Mouse (Mus musculus): ENCODE measurements around the gene Ddi2.
"Not testable (repeated sequence)": the region's sequence is repeated elsewhere in the genome, so short reads cannot be mapped to it uniquely, and the experiment has no call there.

The Ddi2 gene

DNA sequence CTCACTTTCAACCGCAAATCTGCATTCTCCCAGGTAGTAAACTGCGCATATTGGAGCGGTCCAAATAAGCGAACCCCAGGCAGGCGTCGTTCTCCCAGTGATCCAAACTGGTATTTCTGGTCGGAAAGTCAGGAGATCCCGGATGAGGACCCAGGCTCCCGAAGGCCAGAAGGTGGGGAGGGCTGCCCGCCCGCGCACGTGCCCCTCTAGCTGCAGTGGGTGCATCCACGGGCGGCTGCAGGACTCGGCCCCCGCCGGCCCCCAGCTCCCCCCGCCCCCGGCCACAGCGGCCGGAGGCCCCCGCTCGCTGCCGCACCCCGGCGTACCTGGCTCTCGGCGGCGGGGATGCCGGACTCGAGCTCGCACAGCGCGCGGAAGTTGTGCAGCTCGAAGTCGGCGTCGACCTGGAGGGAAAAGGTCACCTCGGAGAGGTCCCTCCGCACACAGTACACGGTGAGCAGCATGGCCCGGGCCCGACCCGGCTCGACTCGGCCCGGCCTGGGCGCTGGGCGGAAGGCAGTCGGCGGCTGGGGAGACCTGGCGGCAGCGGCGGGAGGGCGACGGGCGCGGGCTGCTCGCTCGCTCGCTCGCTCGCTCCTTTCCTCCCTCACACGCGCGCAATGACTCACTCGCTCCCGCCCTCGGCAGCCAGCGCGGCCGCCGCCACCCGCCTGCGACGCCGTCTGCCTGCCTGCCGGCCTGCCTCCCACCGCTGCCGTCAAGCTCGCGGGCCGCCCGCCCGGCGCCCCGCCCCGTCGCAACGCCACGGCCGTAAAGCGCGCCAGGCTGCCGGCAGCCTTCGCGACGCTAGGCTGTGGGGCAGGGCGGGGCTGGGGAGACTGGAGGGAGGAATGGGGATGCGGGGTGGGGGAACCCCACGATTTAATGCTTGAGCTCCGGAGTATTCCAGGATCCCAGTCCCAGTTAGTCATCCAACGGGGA lies at the start of gene Ddi2:
Ddi2 (minus strand) TSS at position 689 of the 942 bp plus-strand sequence.
- peak; percentile 89 for DNase-seq (ENCODE audit: low spot score)

DNA sequence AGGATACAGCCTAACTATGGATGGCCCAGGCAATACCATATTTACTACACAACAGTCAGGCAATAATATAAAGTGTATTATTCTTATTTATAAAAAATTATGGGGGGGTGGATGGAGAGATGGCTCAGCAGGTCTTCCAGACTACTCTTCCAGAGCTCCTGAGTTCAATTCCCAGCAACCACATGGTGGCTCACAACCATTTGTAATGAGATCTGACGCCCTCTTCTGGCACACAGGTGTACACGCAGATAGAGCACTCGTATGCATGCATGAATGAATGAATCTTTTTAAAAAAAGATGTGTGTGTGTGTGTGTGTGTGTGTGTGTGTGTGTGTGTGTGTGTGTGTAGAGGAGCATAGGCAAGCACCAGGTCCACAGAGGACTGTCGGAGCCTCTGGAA lies 49.8 kb upstream of the Ddi2 start:
- DNase-seq (ENCODE audit: low spot score), result not testable (repeated sequence)

- DNase-seq (ENCODE audit: low spot score), result no peak
Measured at GRCm38 (mm10) chr4:141771823-141772222, 48.6 kb upstream of the Ddi2 start.

DNA sequence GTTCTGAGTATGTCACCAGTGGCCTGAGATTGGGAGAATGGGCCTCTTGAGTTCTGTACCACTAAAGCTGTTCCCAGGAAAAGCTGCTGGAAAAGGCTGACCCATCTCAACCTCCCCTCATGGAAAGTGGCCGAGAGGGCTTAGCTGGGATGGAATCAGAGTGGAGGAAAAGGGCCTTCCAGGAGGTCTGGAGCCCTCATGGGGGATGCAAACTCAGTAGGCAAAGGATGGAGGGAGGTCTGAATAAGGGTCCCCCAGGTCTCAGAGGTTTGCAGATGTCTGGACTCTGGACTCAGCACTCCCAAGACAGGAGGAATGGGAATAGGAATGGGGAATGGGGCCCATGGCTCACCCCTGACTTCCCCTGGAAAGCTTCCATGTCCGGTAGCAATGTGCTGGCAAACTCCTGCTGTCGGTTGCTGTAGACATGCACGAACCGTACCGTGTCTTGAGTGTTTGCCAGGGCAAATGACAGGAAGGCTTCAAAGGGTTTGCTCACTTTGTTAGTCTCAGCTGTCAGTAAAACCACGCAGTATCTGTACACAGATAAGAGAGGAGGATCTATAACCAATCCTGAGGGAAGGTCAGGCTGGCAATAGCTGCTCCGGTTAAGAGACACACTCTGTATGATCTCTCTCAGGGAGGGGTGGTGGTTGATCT lies 46.4 kb upstream of the Ddi2 start:
- DNase-seq (ENCODE audit: low spot score), result no peak

DNA sequence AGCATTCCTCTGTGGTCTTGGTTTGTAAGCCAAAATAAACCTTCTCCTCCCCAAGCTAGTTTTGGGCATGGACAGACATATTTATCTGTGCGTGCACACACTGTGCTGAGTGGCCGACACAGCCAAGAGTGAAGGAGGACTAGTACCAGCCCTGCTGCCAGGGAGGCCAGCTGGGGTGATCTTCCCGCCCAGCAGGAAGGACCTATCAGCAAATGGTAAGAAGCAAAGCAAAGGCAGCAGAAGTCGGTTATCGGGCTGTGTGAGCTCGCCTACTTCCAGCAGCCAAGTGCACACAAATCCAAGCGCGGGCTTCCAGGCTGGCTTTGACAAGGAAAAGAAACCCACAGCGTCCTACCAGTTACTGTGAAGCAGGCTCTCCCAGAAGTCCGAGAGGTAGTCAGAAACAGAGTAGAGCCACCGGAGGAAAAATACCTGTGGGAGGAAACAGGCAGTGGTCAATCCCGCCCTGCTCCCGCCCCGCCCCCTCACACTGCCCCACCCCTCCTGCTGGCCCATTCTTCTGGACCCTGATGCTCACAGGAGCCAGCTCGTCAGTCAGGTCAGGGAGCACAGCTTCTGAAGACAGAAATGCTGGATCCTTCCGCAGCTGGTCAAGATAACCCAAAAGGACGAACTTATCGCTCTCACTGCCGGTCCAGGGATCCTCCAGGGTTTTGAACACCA lies 44.3 kb upstream of the Ddi2 start:
- peak; percentile 66 for DNase-seq (ENCODE audit: low spot score)

GRCm38 (mm10) chr4:141766668-141767352 lies 43.6 kb upstream of the Ddi2 start:
- DNase-seq (ENCODE audit: low spot score), result no peak

GRCm38 (mm10) chr4:141766316-141766667 lies 43.1 kb upstream of the Ddi2 start:
- no peak for DNase-seq (ENCODE audit: low spot score)

- DNase-seq (ENCODE audit: low spot score), result no peak
Measured at GRCm38 (mm10) chr4:141765008-141765407, 41.8 kb upstream of the Ddi2 start.

DNA sequence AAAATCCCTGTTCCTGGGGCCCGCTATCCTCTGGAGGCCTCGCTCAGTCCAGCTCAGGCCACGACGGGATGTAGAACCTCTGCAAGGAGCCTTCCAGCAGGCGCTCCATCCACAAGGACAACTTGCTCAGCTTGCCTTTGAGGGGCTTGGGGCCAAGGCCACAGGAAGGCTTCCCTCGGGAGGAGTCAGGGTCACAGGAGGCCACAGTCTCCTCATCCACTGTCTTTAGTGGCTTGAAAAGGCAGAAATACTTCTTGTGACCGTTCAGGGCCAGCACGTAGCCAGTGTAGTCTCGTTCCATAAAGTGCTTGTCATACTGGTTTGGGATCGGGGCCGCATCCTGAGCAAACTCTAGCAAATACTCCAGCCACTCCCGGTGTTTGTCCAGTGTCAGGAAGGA lies 40.3 kb upstream of the Ddi2 start:
- DNase-seq (ENCODE audit: low spot score), result no peak

DNA sequence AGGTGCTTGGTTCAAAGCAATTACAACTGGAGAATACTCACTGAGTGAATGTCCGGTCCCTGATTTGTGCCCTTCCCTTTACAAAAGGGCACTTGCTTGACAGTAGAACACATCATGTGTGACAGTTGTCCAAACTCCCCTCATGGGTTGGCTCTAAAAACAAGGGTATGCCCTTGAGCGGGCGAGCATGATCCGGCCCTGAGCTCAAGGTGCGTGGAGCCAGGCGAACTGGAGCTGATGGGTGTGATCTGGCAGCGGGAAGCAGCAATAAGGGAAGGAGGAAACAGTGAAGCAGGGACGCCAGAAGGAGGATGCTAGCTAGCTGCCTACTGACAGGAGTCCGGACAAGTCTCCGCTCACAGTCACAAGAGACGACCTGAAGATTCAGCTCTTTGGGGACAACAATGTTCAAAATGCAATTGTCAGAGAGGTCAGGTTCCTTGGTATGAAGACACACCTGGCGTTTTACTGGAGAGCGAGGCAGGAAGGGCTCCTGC lies 38.9 kb upstream of the Ddi2 start:
- DNase-seq (ENCODE audit: low spot score), result no peak

DNA sequence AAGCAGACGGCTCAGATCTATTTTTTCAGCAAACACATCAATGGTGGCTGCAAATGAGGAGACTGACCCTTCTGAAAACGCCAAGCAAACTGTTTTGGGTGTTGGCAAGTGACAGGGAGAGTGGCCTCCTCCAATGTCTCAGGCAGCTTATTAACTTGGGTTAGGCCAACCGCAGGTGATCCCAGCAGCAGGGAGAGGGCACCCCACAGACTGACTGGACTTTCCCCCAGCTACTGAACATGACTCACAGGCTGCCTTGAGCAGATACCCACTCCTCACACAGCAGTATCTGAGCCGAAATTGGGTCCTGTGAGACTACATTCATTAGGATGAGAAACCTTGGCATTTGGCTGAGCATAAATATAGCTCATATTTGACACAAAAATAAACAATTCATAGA lies 37.7 kb upstream of the Ddi2 start:
- no peak for DNase-seq (ENCODE audit: low spot score)

DNA sequence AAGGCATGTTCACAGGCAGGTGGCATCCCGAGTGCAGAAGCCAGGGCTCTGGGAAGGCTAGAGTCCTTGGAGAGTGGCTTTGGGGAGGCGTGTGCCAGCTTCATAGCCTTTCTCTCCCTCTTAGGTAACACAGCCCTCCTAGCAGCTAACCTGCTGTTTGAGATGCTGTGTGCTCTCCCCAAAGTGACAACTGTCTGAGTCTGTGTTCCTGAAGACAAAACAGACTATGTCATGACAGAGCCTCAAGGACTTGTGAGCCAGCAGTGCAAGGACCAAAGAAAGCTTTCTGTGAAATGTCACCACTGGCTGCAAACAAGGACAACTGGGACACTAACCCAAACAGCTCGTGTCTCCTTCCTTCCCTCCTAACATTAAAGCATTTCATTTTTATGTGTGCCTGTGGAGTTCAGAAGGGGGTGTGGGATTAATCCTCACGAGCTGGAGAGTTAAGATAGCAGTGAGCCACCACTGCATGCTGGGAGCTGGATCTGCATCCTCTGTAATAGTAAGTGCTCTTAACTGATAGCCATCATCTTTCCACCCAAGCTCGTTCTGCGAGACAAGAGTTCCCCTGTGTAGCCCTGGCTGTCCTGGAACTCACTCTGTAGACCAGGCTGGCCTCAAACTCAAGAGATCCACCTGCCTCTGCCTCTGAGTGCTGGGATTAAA lies 35.8 kb upstream of the Ddi2 start:
- DNase-seq (ENCODE audit: low spot score), result no peak

DNA sequence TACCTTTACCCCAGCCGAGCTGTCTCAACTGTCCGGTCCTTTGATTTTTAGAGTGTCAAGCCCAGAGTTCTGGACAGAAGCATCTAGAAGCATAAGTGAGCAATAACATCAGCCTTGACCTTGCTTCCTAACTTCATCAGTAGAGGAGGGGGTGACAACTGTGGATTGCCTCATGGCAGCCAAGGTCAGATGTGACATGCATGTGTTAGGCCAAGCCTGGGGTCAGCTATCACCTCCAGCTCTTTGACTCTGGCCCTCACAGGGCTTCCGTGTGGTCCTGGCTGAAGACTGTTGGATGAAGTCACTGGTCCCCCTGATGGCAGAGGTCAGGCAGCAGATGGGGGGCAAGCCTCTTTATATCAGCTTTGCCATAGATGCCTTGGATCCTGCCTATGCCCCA lies 33.9 kb upstream of the Ddi2 start:
- DNase-seq (ENCODE audit: low spot score), result no peak

- DNase-seq (ENCODE audit: low spot score), result no peak
Measured at GRCm38 (mm10) chr4:141755375-141755930, 32.2 kb upstream of the Ddi2 start.

GRCm38 (mm10) chr4:141752076-141752421 lies 28.8 kb upstream of the Ddi2 start:
- DNase-seq (ENCODE audit: low spot score), result no peak

- DNase-seq (ENCODE audit: low spot score), result no peak
Measured at GRCm38 (mm10) chr4:141751419-141752075, 28.3 kb upstream of the Ddi2 start.

DNA sequence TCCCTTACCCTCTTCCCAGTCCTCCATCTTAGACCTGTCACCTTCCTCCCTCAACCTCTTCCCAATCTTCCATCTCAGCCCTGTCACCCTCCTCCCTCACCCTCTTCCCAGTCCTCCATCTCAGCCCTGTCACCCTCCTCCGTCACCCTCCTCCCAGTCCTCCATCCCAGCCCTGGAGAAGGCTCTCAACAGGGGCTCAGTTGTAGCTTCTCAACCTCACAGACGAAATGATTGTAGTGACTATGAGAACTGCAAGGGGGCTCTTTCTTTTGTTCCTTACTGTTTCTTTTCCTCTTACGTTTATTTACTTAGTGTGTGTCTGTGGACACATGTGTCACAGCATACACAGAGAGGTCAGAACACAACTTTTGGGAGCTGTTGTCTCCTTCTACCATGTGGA lies 27.6 kb upstream of the Ddi2 start:
- DNase-seq (ENCODE audit: low spot score), result no peak

DNA sequence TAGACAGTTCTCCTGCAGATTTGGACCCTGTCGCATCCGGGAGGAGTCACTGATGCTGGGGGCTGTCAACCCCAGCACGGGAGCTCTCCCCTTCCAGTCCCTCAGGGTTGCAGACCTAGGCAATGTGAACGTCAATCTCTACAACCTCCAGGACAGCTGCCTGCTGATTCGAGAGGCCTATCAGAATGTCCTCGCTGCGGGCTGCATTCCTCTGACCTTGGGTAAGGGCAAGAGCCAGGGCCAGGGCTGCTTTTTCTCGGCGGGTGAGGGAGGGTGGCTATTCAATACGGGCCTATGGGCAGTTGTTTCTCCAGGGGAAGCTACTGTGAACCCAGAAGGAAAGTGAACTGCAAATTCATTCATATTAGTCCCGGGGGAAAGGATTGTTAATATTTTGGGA lies 26.3 kb upstream of the Ddi2 start:
- DNase-seq (ENCODE audit: low spot score), result no peak

- DNase-seq (ENCODE audit: low spot score), result no peak
Measured at GRCm38 (mm10) chr4:141746578-141747346, 23.5 kb upstream of the Ddi2 start, which contains the start of gene Agmat. TSS of gene Agmat (plus strand) at chr4:141746672.

DNA sequence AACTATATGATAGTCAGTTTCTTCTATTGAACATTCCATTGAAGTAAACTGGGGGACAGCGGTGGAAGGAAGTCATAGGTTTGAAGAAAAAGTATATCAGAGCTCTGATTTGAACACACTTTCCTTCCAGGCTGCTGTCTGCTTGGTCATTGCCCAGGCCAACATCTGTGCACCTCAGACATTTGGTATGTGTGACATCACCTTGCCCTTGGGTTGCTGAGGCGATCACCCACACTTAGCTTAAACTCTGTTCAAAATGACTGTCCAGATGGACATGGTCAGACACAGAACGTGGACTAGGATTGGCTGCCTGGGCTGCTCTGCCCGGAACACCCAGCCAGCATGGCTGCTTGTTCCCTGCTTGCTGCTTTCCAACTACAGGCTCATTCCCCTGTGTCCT lies 19.2 kb upstream of the Ddi2 start:
- no peak for DNase-seq (ENCODE audit: low spot score)

All from testis, postnatal 14 days (tissue).